Mouse (Mus musculus) cerebellum, adult 2 months (tissue): ENCODE results near the gene E2f1.

ENCODE experiments used
- CTCF ChIP-seq: fragments of 200-500 bp; IDR thresholded peaks from 2 replicates; pipeline ENCODE4 v1.5.1; 2011; ENCODE audit warnings: low read depth, mild to moderate bottlenecking, control low read depth, low read length, moderate library complexity, borderline replicate concordance; ENCODE audit not compliant: insufficient read depth
- POLR2A ChIP-seq: fragments of 200-500 bp; IDR thresholded peaks from 2 replicates; pipeline ENCODE4 v1.6.1; 2011; ENCODE audit warnings: low read length, control low read depth, borderline replicate concordance; ENCODE audit not compliant: insufficient read depth

DNA sequence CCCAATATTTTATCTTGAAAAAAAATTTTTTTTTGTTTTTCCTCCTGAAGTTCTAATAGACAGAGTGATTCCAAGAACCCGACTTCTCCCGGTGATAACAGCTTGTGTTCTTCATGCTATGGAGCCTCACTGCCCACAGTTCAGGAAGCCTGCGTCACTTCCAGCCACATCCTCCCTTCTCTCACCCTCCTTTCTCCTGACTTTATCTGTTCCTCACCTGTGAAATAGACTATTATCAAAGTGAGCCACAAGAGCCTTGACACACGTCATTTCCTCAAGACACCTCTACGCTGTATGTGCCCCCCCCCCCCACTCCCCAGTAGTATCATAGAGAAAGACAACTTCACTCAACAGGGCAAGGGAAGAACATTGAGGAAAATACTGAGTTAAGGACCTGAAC, 46.0 kb upstream of the E2f1 start:
- TF ChIP-seq CTCF (no peak), POLR2A (no peak)
